Mouse (Mus musculus): Measurements from ENCODE around the gene Katnbl1. TPM values are rescaled to one million over a fixed set of nuclear protein-coding genes. Genes with fewer than 3 reads are reported as not detected.
A peak's percentile ranks its signal among the peaks of the same experiment; 100 is the strongest.

Katnbl1 gene
- 31.9 and 33.9 TPM in 2 replicates for polyA plus RNA-seq (2015; fragmentation: Nextera tagmentation; extraction: Ambion mirVana)

DNA sequence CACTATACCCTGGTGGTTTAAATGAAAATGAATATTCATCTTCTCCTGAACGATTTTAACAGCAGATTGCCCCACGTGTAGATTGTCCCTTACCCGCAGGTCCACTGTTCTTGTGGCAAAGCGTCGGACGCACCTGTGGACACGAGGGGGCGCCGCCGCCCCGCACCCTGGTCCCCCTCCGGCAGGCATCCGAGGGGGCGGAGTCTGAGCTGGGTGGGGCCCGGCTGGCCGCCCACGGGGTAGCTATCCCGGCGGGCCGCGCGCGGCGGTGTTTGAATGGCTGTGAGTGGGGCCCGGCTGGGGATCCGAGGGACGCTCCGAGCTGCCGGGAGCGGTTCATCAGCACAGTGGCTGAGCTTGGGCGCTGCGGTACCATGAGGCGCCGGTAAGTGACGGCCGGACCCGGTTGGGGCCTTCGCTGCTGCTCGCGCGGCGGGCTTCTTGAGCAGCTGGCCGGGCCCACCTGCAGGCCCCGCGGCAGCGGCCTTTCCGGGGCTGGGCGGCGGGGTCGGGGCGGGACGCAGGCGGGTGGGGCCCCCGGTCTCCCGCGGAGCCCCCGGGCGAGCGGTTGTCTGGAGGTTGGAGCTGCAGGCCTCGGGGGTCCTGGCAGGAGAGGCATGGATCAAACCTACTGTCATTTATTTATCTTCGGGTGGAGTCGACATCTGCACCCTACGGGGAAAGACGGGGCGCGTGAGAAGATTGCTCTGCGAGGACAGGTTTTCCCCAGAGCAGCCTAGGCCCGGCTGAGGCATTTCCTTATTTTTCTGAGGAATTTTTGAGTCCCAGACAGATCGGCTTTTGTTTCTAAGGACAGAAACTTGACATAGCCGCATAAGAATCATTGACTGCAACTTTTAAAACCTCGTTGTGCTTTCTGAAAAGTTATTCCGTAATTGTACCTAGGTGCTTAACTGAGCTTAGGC, at the start of gene Katnbl1:
TSS of gene Katnbl1 (plus strand) at position 239 of the 926 bp plus-strand sequence.
- Histone ChIP-seq H3K27ac (ENCODE audit: low read length) (peak within 1 kb of the TSS; percentile 85), H3K9me3 (ENCODE audit: control insufficient read depth, low read length) (no peaks in the 10 kb centered on the region), H3K4me3 (ENCODE audit: low read length) (peak within 1 kb of the TSS; percentile 94), H3K27me3 (replicated peaks; ENCODE audit: control insufficient read depth, insufficient read depth, low read length) (no peaks in the 10 kb centered on the region), H3K36me3 (ENCODE audit: control insufficient read depth, insufficient read depth, low read length) (no peaks in the 10 kb centered on the region), H3K9ac (ENCODE audit: low read depth, low read length) (peak within 1 kb of the TSS; percentile 98), H3K4me2 (ENCODE audit: low read depth, low read length) (peak within 1 kb of the TSS; percentile 45), H3K4me1 (ENCODE audit: control insufficient read depth, insufficient read depth, low read length) (peaks cover 2% of the 10 kb centered on the region; the same call in 1 of the 2 replicates)
- WGBS, result under 1% methylated on average over 70 of the region's 72 CpGs
- ATAC-seq, result peak; percentile 100

- no peak overlapping the region for H3K4me3 ChIP-seq (ENCODE audit: low read length)
- H3K9ac ChIP-seq (ENCODE audit: low read depth, low read length), result no peak overlapping the region
- no peaks in the 10 kb centered on the region for H3K27me3 ChIP-seq (replicated peaks; ENCODE audit: control insufficient read depth, insufficient read depth, low read length)
- no peak overlapping the region for H3K4me2 ChIP-seq (ENCODE audit: low read depth, low read length)
- H3K36me3 ChIP-seq (ENCODE audit: control insufficient read depth, insufficient read depth, low read length), result peaks cover 5% of the 10 kb centered on the region; the same call in 1 of the 2 replicates
- 67% methylated on average over 4 of the region's 4 CpGs for WGBS
- H3K27ac ChIP-seq (ENCODE audit: low read length), result no peak overlapping the region
- H3K4me1 ChIP-seq (ENCODE audit: control insufficient read depth, insufficient read depth, low read length), result no peaks in the 10 kb centered on the region
- peak; percentile 89 for ATAC-seq
- no peaks in the 10 kb centered on the region for H3K9me3 ChIP-seq (ENCODE audit: control insufficient read depth, low read length)
Observed at GRCm38 (mm10) chr2:112332051-112332898, 46.7 kb upstream of the Katnbl1 start.

GRCm38 (mm10) chr2:112337211-112337610, 41.8 kb upstream of the Katnbl1 start:
- H3K9ac ChIP-seq (ENCODE audit: low read depth, low read length), result no peak overlapping the region
- H3K4me2 ChIP-seq (ENCODE audit: low read depth, low read length), result no peak overlapping the region
- H3K36me3 ChIP-seq (ENCODE audit: control insufficient read depth, insufficient read depth, low read length), result peaks cover 10% of the 10 kb centered on the region; the same call in 1 of the 2 replicates
- no peak overlapping the region for H3K27ac ChIP-seq (ENCODE audit: low read length)
- WGBS, result 93% methylated on average over 6 of the region's 6 CpGs
- no peaks in the 10 kb centered on the region for H3K9me3 ChIP-seq (ENCODE audit: control insufficient read depth, low read length)
- no peak for ATAC-seq
- H3K4me3 ChIP-seq (ENCODE audit: low read length), result no peak overlapping the region
- no peaks in the 10 kb centered on the region for H3K27me3 ChIP-seq (replicated peaks; ENCODE audit: control insufficient read depth, insufficient read depth, low read length)
- H3K4me1 ChIP-seq (ENCODE audit: control insufficient read depth, insufficient read depth, low read length), result no peaks in the 10 kb centered on the region

DNA sequence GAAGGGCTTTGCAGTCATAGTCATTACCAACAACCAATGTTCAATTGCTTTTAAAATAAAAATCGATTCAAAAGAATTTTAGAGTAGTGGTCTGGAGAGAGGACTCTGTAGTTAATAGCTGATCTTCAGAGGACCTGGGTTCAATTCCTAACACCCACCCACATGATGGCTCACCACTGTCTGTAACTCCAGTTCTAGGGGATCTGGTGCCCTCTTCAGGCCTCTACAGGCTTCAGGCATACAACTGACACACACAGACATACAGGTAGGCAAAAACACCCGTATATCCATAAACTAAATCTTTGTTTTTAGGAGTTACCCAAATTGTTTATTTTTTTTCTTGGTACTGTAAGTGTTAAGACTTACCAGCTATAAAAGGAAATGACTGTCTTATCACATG, 39.3 kb upstream of the Katnbl1 start:
- ATAC-seq, result no peak

DNA sequence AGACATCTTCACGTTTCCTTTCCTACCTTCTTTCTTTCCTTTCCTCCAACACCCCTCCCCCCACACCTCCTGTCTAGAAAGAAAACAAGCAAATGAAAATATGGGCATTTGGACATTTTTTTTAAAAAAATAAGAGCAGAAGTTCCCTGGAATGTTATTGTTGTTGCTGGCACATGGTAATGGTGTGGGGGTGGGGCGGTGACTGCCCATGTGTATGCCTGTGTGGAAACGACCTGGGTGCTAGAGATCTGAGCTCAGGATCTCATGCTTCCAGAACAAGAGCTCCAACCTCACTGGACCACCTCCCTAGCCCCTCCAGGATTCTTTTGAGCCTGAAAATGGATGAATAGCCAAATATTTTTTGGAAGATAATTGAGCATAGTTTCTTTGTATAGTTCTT, 37.9 kb upstream of the Katnbl1 start:
- WGBS, result 62% methylated on average over 3 of the region's 3 CpGs
- H3K36me3 ChIP-seq (ENCODE audit: control insufficient read depth, insufficient read depth, low read length), result peaks cover 7% of the 10 kb centered on the region; the same call in 1 of the 2 replicates
- no peaks in the 10 kb centered on the region for H3K9me3 ChIP-seq (ENCODE audit: control insufficient read depth, low read length)
- H3K27me3 ChIP-seq (replicated peaks; ENCODE audit: control insufficient read depth, insufficient read depth, low read length), result no peaks in the 10 kb centered on the region
- H3K9ac ChIP-seq (ENCODE audit: low read depth, low read length), result no peak overlapping the region
- no peaks in the 10 kb centered on the region for H3K4me1 ChIP-seq (ENCODE audit: control insufficient read depth, insufficient read depth, low read length)
- H3K4me2 ChIP-seq (ENCODE audit: low read depth, low read length), result no peak overlapping the region
- H3K4me3 ChIP-seq (ENCODE audit: low read length), result no peak overlapping the region
- H3K27ac ChIP-seq (ENCODE audit: low read length), result no peak overlapping the region
- no peak for ATAC-seq

More for the DNA sequence above, 39.3 kb upstream of the Katnbl1 start:
- Histone ChIP-seq H3K4me2 (ENCODE audit: low read depth, low read length) (no peak overlapping the region), H3K4me1 (ENCODE audit: control insufficient read depth, insufficient read depth, low read length) (no peaks in the 10 kb centered on the region), H3K9ac (ENCODE audit: low read depth, low read length) (no peak overlapping the region), H3K27me3 (replicated peaks; ENCODE audit: control insufficient read depth, insufficient read depth, low read length) (no peaks in the 10 kb centered on the region), H3K27ac (ENCODE audit: low read length) (no peak overlapping the region), H3K4me3 (ENCODE audit: low read length) (no peak overlapping the region), H3K9me3 (ENCODE audit: control insufficient read depth, low read length) (no peaks in the 10 kb centered on the region), H3K36me3 (ENCODE audit: control insufficient read depth, insufficient read depth, low read length) (peaks cover 10% of the 10 kb centered on the region; the same call in 1 of the 2 replicates)
- 92% methylated on average over 2 of the region's 2 CpGs for WGBS

- H3K36me3 ChIP-seq (ENCODE audit: control insufficient read depth, insufficient read depth, low read length), result 0 out of 2 replicates have a peak, but pooled peaks cover 3% of the 10 kb centered on the region
- H3K4me3 ChIP-seq (ENCODE audit: low read length), result no peak overlapping the region
- no peak overlapping the region for H3K27ac ChIP-seq (ENCODE audit: low read length)
- H3K9me3 ChIP-seq (ENCODE audit: control insufficient read depth, low read length), result no peaks in the 10 kb centered on the region
- H3K9ac ChIP-seq (ENCODE audit: low read depth, low read length), result no peak overlapping the region
- H3K27me3 ChIP-seq (replicated peaks; ENCODE audit: control insufficient read depth, insufficient read depth, low read length), result no peaks in the 10 kb centered on the region
- ATAC-seq, result no peak
- no peak overlapping the region for H3K4me2 ChIP-seq (ENCODE audit: low read depth, low read length)
- 92% methylated on average over 3 of the region's 3 CpGs for WGBS
- no peaks in the 10 kb centered on the region for H3K4me1 ChIP-seq (ENCODE audit: control insufficient read depth, insufficient read depth, low read length)
Observed at GRCm38 (mm10) chr2:112348246-112348645, 30.8 kb upstream of the Katnbl1 start.

DNA sequence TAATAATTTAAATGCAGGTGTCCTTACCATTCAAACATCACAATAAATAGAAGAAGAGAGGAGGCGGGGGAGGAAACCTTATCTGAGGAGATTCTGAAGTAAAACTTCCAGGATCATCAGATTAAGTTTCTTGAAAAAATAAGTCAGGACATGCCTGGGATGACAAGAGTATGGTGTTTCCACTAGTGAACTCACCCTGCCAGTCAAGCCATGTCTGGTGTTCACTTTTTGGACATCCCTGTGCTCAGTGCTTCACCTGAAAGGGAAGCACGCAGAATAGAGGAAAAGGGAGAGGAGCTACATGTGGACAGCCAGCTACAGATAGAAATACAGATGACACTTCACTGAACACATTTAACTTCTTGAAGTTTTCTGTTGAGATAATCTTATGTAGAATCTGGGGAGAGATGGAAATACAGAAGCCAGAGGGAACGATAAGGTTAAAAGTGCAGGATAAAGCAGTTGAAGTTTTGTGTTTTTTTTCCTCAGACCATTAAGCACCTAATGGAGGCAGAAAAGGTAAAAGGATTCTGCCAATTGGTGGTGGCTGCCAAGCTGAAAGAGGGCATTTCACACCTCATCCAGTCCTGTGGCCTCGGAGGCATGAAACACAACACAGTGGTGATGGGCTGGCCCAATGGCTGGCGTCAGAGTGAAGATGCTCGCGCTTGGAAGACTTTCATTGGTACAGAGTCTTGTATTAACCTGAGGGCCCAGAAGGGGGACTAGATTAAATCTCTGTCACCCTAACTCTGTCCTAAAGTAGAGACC, 25.1 kb upstream of the Katnbl1 start:
- H3K27me3 ChIP-seq (replicated peaks; ENCODE audit: control insufficient read depth, insufficient read depth, low read length), result no peaks in the 10 kb centered on the region
- no peaks in the 10 kb centered on the region for H3K4me1 ChIP-seq (ENCODE audit: control insufficient read depth, insufficient read depth, low read length)
- H3K36me3 ChIP-seq (ENCODE audit: control insufficient read depth, insufficient read depth, low read length), result peaks cover 9% of the 10 kb centered on the region; the same call in 1 of the 2 replicates
- no peak overlapping the region for H3K4me3 ChIP-seq (ENCODE audit: low read length)
- no peaks in the 10 kb centered on the region for H3K9me3 ChIP-seq (ENCODE audit: control insufficient read depth, low read length)
- H3K4me2 ChIP-seq (ENCODE audit: low read depth, low read length), result no peak overlapping the region
- H3K27ac ChIP-seq (ENCODE audit: low read length), result no peak overlapping the region
- 85% methylated on average over 7 of the region's 7 CpGs for WGBS
- ATAC-seq, result no peak
- H3K9ac ChIP-seq (ENCODE audit: low read depth, low read length), result no peak overlapping the region

DNA sequence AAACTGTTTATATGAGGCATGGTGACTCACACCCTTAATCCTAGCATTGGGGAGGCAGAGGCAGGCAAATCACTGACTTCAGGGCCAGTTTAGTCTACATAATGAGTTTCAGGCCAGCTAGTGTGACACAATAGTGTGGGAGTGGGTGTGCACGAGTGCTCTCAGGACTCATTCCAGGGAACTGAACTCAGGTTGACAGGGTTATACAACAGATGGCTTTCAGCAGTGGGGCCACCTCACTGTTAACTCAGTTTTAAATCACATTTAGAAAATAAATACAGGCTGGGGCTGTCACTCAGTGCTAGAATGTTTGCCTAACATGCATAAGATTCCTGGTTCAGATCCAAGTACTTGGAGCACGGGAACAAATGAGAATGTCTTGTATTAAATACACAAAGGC, 19.4 kb upstream of the Katnbl1 start:
- H3K4me1 ChIP-seq (ENCODE audit: control insufficient read depth, insufficient read depth, low read length), result no peaks in the 10 kb centered on the region
- no peak overlapping the region for H3K27ac ChIP-seq (ENCODE audit: low read length)
- no peaks in the 10 kb centered on the region for H3K9me3 ChIP-seq (ENCODE audit: control insufficient read depth, low read length)
- ATAC-seq, result peak; percentile 31; the same call in 1 of the 2 replicates
- no peak overlapping the region for H3K4me3 ChIP-seq (ENCODE audit: low read length)
- H3K4me2 ChIP-seq (ENCODE audit: low read depth, low read length), result no peak overlapping the region
- no peak overlapping the region for H3K9ac ChIP-seq (ENCODE audit: low read depth, low read length)
- peaks cover 21% of the 10 kb centered on the region for H3K36me3 ChIP-seq (ENCODE audit: control insufficient read depth, insufficient read depth, low read length)
- 57% methylated on average over 2 of the region's 2 CpGs for WGBS
- no peaks in the 10 kb centered on the region for H3K27me3 ChIP-seq (replicated peaks; ENCODE audit: control insufficient read depth, insufficient read depth, low read length)
